Mouse (Mus musculus): ENCODE data around the gene Gns. TPM values are rescaled to one million over a fixed set of nuclear protein-coding genes. Genes with fewer than 3 reads are reported as not detected.

Gns gene
- polyA plus RNA-seq (2014; fragmentation: Illumina TruSeq; extraction: RNeasy Lipid Tissue Mini Kit (QIAGEN cat#74804); ENCODE audit: low read depth, low replicate concordance): 90.1 TPM

DNA sequence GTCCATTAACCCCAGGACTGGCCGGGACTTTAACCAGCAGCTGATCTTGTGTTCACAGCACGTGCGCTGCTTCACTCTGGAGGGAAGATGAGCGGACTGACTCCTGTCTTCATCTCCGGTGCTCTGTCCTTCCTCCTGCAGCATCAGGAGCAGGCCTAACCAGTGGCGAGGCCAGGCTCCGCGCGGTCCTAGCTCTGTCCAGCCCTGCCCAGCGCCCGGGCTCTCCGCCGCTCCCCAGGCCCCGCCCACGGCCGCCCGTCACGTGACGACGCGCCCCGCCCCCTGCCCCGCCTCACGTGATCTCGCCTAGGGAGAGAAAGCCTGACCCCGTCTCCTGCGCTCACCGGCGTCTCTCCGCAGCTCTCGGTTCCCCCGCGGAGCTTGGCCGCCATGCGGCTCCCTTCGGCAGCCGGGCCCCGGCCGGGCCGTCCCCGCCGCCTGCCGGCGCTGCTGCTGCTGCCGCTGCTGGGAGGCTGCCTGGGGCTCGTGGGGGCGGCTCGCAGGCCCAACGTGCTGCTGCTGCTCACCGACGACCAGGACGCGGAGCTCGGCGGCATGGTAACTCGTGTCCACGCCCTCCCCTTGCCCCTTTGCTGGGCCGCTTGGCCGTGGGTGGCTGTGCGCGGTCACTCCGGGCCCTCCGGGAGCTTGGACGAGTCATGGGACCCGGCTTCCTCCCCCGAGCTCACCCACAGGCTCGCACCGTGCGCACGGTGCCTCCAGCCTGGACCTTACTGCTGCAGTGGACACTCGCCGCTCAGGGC lies at the start of gene Gns:
TSS of gene Gns (plus strand) at position 290 of the 764 bp plus-strand sequence.

GRCm38 (mm10) chr10:121351066-121351581 lies 13.8 kb upstream of the Gns start, which contains the start of gene Tbc1d30:
Tbc1d30 (minus strand) TSS chr10:121351278.

Other genes starting within 250 kb of the Gns start
- gene Tbc1d30, start 13.8 kb upstream of the Gns start, polyA plus RNA-seq (2014; fragmentation: Illumina TruSeq; extraction: RNeasy Lipid Tissue Mini Kit (QIAGEN cat#74804); ENCODE audit: low read depth, low replicate concordance): 2.6 TPM
- gene Rassf3, start 111.3 kb downstream of the Gns start, polyA plus RNA-seq (2014; fragmentation: Illumina TruSeq; extraction: RNeasy Lipid Tissue Mini Kit (QIAGEN cat#74804); ENCODE audit: low read depth, low replicate concordance): 29.5 TPM
- gene Tbk1, start 221.7 kb downstream of the Gns start, polyA plus RNA-seq (2014; fragmentation: Illumina TruSeq; extraction: RNeasy Lipid Tissue Mini Kit (QIAGEN cat#74804); ENCODE audit: low read depth, low replicate concordance): 105 TPM

All from adrenal gland, adult 10 weeks (tissue).